Mouse (Mus musculus) stomach, postnatal 0 days (tissue): Measurements from ENCODE around the gene Wwox. TPM values are rescaled to one million over a fixed set of nuclear protein-coding genes. Genes with fewer than 3 reads are reported as not detected.

ENCODE experiments used
- ATAC-seq: fragments of 200-750 bp; cut with Nextera tagmentation; 2 replicates; pipeline ENCODE4 v1.8.0; 2017; ENCODE audit not compliant: low FRiP score, low TSS enrichment
- DNase-seq: peaks from one replicate; pipeline ENCODE4 v3.0.0-alpha.2; 2016; ENCODE audit warnings: low spot score
- H3K27ac ChIP-seq: fragments of 300-500 bp; sonication (generic); replicated peaks from 2 replicates; pipeline ENCODE4 v1.5.1; 2014; ENCODE audit warnings: mild to moderate bottlenecking, control low read depth
- H3K27me3 ChIP-seq: fragments of 300-500 bp; sonication (generic); 2 replicates; pipeline ENCODE4 v1.6.1; 2014; ENCODE audit warnings: low read length; ENCODE audit not compliant: control insufficient read depth, insufficient read depth
- H3K36me3 ChIP-seq: fragments of 300-500 bp; sonication (generic); 2 replicates; pipeline ENCODE4 v1.6.1; 2014; ENCODE audit warnings: low read length, mixed read lengths; ENCODE audit not compliant: control insufficient read depth, insufficient read depth
- H3K4me1 ChIP-seq: fragments of 300-500 bp; sonication (generic); replicated peaks from 2 replicates; pipeline ENCODE4 v1.6.1; 2014; ENCODE audit warnings: antibody characterized with exemption; ENCODE audit not compliant: control insufficient read depth, insufficient read depth
- H3K4me2 ChIP-seq: fragments of 300-500 bp; sonication (generic); replicated peaks from 2 replicates; pipeline ENCODE4 v1.6.1; 2014; ENCODE audit warnings: low read depth, mild to moderate bottlenecking, control low read depth, moderate library complexity
- H3K4me3 ChIP-seq: fragments of 300-500 bp; sonication (generic); 2 replicates; pipeline ENCODE4 v1.5.1; 2014; ENCODE audit warnings: low read depth, low read length, control low read depth
- H3K9ac ChIP-seq: fragments of 300-500 bp; sonication (generic); 2 replicates; pipeline ENCODE4 v1.6.1; 2014; ENCODE audit warnings: mild to moderate bottlenecking, low read length, control low read depth, mixed read lengths
- H3K9me3 ChIP-seq: fragments of 300-500 bp; sonication (generic); 2 replicates; pipeline ENCODE4 v1.6.1; 2016; ENCODE audit warnings: low read length; ENCODE audit not compliant: control insufficient read depth
- CTCF ChIP-seq: IDR thresholded peaks from 2 replicates; pipeline ENCODE4 v1.5.1; 2016; ENCODE audit warnings: antibody characterized with exemption, low read depth, mild to moderate bottlenecking, moderate library complexity
- EP300 ChIP-seq: optimal IDR thresholded peaks from 2 replicates; pipeline ENCODE3; 2016; ENCODE audit warnings: antibody characterized with exemption
- WGBS: fragments of 180-500 bp; shearing (Covaris S2); extraction: QIAGEN DNeasy Blood & Tissue Kit; methylation state at CpG from one replicate; pipeline ENCODE4 v1.1.7; 2014; 5-methylcytosine and 5-hydroxymethylcytosine counted together
- polyA plus RNA-seq: library from polyadenylated mRNA; unstranded; fragments of >200 nt; fragmentation: Nextera tagmentation; extraction: Ambion mirVana; gene quantifications from 2 replicates; pipeline ENCODE4 v1.2.1, GENCODE M21; 2015

Wwox gene
- polyA plus RNA-seq, 1 experiment from 2014 or later, result 9.2 TPM

- WGBS, result 66% methylated on average over 20 of the region's 20 CpGs
- Histone ChIP-seq H3K4me1 (no peaks in the 10 kb centered on the region), H3K4me2 (no peak overlapping the region), H3K9me3 (no peaks in the 10 kb centered on the region), H3K27me3 (no peaks in the 10 kb centered on the region), H3K4me3 (no peak overlapping the region), H3K27ac (no peak overlapping the region), H3K9ac (no peak overlapping the region), H3K36me3 (no peaks in the 10 kb centered on the region)
- DNase-seq (no peak), ATAC-seq (no peak)
- no peak for TF ChIP-seq EP300
- no peak for TF ChIP-seq CTCF
Measured at GRCm38 (mm10) chr8:115226781-115227583, 787.5 kb downstream of the Wwox start.

- Histone ChIP-seq H3K4me2 (no peak overlapping the region), H3K9ac (no peak overlapping the region), H3K27me3 (no peaks in the 10 kb centered on the region), H3K36me3 (no peaks in the 10 kb centered on the region), H3K27ac (no peak overlapping the region), H3K4me3 (no peak overlapping the region), H3K9me3 (no peaks in the 10 kb centered on the region), H3K4me1 (no peaks in the 10 kb centered on the region)
- no peak for DNase-seq
- TF ChIP-seq EP300 (no peak), CTCF (no peak)
- ATAC-seq, result no peak
- 87% methylated on average over 11 of the region's 11 CpGs for WGBS
Measured at GRCm38 (mm10) chr8:115228903-115229302, 789.4 kb downstream of the Wwox start.

GRCm38 (mm10) chr8:115234068-115234467 is 794.6 kb downstream of the Wwox start:
- no peaks in the 10 kb centered on the region for H3K36me3 ChIP-seq
- WGBS, result 75% methylated on average over 6 of the region's 6 CpGs

GRCm38 (mm10) chr8:115237596-115237995 is 798.1 kb downstream of the Wwox start:
- ATAC-seq (no peak), DNase-seq (no peak)
- TF ChIP-seq EP300 (no peak), CTCF (no peak)
- Histone ChIP-seq H3K9me3 (no peaks in the 10 kb centered on the region), H3K27ac (no peak overlapping the region), H3K4me3 (no peak overlapping the region), H3K36me3 (no peaks in the 10 kb centered on the region), H3K4me1 (no peaks in the 10 kb centered on the region), H3K27me3 (no peaks in the 10 kb centered on the region), H3K4me2 (no peak overlapping the region), H3K9ac (no peak overlapping the region)
- 48% methylated on average over 9 of the region's 9 CpGs for WGBS

More at GRCm38 (mm10) chr8:115234068-115234467, 794.6 kb downstream of the Wwox start:
- H3K9ac ChIP-seq, result no peak overlapping the region
- H3K27me3 ChIP-seq, result no peaks in the 10 kb centered on the region
- no peaks in the 10 kb centered on the region for H3K4me1 ChIP-seq
- no peak for TF ChIP-seq CTCF
- TF ChIP-seq EP300, result no peak
- DNase-seq, result no peak
- H3K9me3 ChIP-seq, result no peaks in the 10 kb centered on the region
- H3K4me2 ChIP-seq, result no peak overlapping the region
- no peak for ATAC-seq
- H3K4me3 ChIP-seq, result no peak overlapping the region
- no peak overlapping the region for H3K27ac ChIP-seq

- Histone ChIP-seq H3K4me3 (no peak overlapping the region), H3K9ac (no peak overlapping the region), H3K27me3 (no peaks in the 10 kb centered on the region), H3K27ac (no peak overlapping the region), H3K9me3 (no peaks in the 10 kb centered on the region), H3K4me1 (no peaks in the 10 kb centered on the region), H3K4me2 (no peak overlapping the region), H3K36me3 (no peaks in the 10 kb centered on the region)
- DNase-seq, result no peak
- no peak for ATAC-seq
- no peak for TF ChIP-seq CTCF
- TF ChIP-seq EP300, result no peak
- 82% methylated on average over 9 of the region's 9 CpGs for WGBS
Measured at GRCm38 (mm10) chr8:115243465-115244027, 804.1 kb downstream of the Wwox start.
